Mouse (Mus musculus): ENCODE data around the gene Zfp473. TPM values are rescaled to one million over a fixed set of nuclear protein-coding genes. Genes with fewer than 3 reads are reported as not detected.
A peak's percentile ranks its signal among the peaks of the same experiment; 100 is the strongest.

Zfp473 gene
- polyA plus RNA-seq, 1 experiment from 2014 or later: 0.87 TPM

DNA sequence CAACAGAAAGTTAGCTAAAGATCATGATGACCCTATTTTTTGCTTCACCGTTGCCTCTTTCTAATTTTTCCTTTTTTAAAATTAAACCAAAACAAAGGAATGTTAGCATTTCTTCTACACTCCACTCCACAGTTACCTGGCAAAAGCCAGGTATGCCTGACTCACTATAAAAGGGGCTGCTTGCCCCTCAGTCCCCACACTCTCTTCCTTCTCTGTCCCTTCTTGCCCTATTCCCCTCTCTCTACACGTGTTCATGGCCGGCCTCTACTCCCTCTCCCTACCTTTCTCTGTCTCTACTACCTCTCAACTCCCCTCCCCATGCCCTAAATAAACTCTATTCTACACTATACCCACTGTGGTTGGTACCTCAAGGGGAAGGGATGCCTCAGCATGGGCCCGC, 3.7 kb downstream of the Zfp473 start:
- Histone ChIP-seq H3K36me3 (ENCODE audit: insufficient read depth, low read length) (0 out of 2 replicates have a peak, but pooled peaks cover 3% of the 10 kb centered on the region), H3K9ac (ENCODE audit: low read depth, low read length) (no peak overlapping the region), H3K4me2 (ENCODE audit: low read length) (peak overlapping the region; percentile 73), H3K4me3 (replicated peaks; ENCODE audit: low read depth, low read length) (no peak overlapping the region), H3K4me1 (replicated peaks; ENCODE audit: insufficient read depth, low read length) (peaks cover 12% of the 10 kb centered on the region), H3K27ac (no peak overlapping the region), H3K9me3 (replicated peaks; ENCODE audit: low read length) (no peaks in the 10 kb centered on the region), H3K27me3 (ENCODE audit: insufficient read depth, low read length) (no peaks in the 10 kb centered on the region)
- no peak for TF ChIP-seq CTCF (IDR thresholded peaks at IDR 0.05; ENCODE audit: low read depth)
- DNase-seq (ENCODE audit: low spot score): no peak
- WGBS: 63% methylated on average over 4 of the region's 4 CpGs
- ATAC-seq (replicated peaks; ENCODE audit: low FRiP score, low read depth): no peak

DNA sequence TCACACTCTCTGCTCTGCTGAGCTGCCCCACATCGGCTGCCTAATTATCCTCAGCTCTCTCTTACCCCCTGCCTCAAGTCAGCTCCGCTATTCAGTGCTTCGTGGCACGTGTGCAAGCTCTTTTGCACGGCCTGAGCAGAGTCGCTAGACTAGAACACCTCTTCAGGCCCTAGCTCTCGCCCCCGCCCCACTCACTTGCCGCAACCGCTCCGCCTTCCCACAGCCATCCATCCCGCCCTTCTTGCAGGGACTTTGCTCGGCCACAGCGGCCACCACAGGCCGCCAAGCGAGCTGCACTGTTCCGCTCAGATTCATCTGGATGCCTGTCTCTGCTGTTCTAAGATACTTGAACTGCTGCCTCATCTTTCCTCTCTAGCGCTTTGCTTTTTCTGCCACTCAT, 5.8 kb downstream of the Zfp473 start:
- ATAC-seq (replicated peaks; ENCODE audit: low FRiP score, low read depth) (peak; percentile 58; the same call in 1 of the 2 replicates), DNase-seq (ENCODE audit: low spot score) (peak; percentile 90)
- Histone ChIP-seq H3K4me1 (replicated peaks; ENCODE audit: insufficient read depth, low read length) (peaks cover 12% of the 10 kb centered on the region), H3K4me3 (replicated peaks; ENCODE audit: low read depth, low read length) (peak overlapping the region; percentile 37), H3K36me3 (ENCODE audit: insufficient read depth, low read length) (no peaks in the 10 kb centered on the region), H3K9me3 (replicated peaks; ENCODE audit: low read length) (no peaks in the 10 kb centered on the region), H3K4me2 (ENCODE audit: low read length) (peak overlapping the region; percentile 76), H3K27me3 (ENCODE audit: insufficient read depth, low read length) (no peaks in the 10 kb centered on the region), H3K9ac (ENCODE audit: low read depth, low read length) (peak overlapping the region; percentile 57), H3K27ac (no peak overlapping the region; the same call in 1 of the 2 replicates)
- WGBS: under 1% methylated on average over 18 of the region's 18 CpGs
- peak; percentile 84 for TF ChIP-seq CTCF (IDR thresholded peaks at IDR 0.05; ENCODE audit: low read depth)

DNA sequence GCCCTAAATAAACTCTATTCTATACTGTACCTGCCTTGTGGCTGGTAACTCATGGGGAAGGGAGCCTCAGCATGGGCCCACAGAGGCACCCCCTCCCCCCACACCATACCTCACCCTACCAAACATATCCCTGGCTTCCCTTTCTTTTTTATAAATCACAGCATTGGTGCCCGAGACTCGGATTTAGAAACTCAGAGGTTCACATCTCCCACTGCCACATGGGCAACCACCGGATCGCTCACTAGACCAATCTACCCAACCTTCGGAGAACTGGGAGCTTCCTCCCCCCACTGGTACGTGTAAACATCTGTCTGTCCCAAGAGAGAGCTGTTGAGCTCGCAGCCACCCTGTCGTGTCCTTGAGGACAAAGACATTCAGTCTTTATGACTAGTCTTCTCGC, 6.6 kb downstream of the Zfp473 start:
- Histone ChIP-seq H3K4me2 (ENCODE audit: low read length) (peak overlapping the region; percentile 76), H3K27me3 (ENCODE audit: insufficient read depth, low read length) (no peaks in the 10 kb centered on the region), H3K9ac (ENCODE audit: low read depth, low read length) (0 out of 2 replicates have a peak overlapping the region, but pooled peaks have one; percentile 57), H3K4me1 (replicated peaks; ENCODE audit: insufficient read depth, low read length) (peaks cover 10% of the 10 kb centered on the region), H3K4me3 (replicated peaks; ENCODE audit: low read depth, low read length) (no peak overlapping the region), H3K9me3 (replicated peaks; ENCODE audit: low read length) (no peaks in the 10 kb centered on the region), H3K27ac (no peak overlapping the region), H3K36me3 (ENCODE audit: insufficient read depth, low read length) (no peaks in the 10 kb centered on the region)
- WGBS: 40% methylated on average over 9 of the region's 9 CpGs
- ATAC-seq (replicated peaks; ENCODE audit: low FRiP score, low read depth) (no peak), DNase-seq (ENCODE audit: low spot score) (no peak)
- TF ChIP-seq CTCF (IDR thresholded peaks at IDR 0.05; ENCODE audit: low read depth): no peak

DNA sequence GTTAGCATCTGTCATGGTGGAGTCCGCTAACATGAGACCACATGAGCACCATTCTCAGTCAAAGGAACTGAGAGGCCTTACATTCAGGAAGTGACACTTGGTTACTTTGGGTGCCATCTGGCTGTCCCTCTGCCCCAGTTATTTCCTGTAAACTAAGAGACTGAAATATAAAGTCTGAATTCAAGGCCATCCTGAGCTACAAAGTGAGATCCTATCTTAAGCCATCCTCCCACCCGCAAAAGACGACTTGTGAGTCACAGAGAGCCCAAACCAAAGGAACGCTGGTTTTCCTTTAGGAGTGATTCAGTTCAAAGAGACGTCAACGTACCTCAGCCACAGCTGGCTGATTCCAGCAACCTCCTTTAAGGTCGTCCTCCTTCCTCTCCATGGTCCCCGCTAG, 9.5 kb downstream of the Zfp473 start:
- Histone ChIP-seq H3K9me3 (replicated peaks; ENCODE audit: low read length) (no peaks in the 10 kb centered on the region), H3K4me2 (ENCODE audit: low read length) (no peak overlapping the region), H3K27ac (no peak overlapping the region), H3K4me1 (replicated peaks; ENCODE audit: insufficient read depth, low read length) (peaks cover 8% of the 10 kb centered on the region), H3K27me3 (ENCODE audit: insufficient read depth, low read length) (no peaks in the 10 kb centered on the region), H3K36me3 (ENCODE audit: insufficient read depth, low read length) (no peaks in the 10 kb centered on the region), H3K4me3 (replicated peaks; ENCODE audit: low read depth, low read length) (no peak overlapping the region), H3K9ac (ENCODE audit: low read depth, low read length) (no peak overlapping the region)
- no peak for TF ChIP-seq CTCF (IDR thresholded peaks at IDR 0.05; ENCODE audit: low read depth)
- DNase-seq (ENCODE audit: low spot score) (no peak), ATAC-seq (replicated peaks; ENCODE audit: low FRiP score, low read depth) (no peak)
- WGBS: 62% methylated on average over 8 of the region's 8 CpGs

DNA sequence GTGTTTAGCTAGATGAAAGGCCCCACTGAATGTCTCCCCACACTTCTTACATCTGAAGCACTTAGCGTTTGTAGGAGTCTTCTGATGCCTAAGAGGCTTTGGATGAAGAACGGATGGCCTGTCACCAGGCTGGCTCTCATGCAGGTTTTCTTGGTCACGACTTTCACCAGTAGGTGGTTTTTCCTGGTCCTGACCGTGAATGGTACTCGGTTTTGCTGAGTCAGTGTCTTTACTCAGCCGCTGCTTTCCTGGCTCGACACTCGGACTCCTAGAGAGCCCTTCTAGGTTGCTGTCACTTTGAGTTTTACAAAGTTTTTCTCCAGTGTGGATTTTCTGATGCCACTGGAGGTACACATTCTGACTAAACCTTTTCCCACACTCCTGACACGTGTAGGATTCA, 17.1 kb downstream of the Zfp473 start:
- no peak for DNase-seq (ENCODE audit: low spot score)
- Histone ChIP-seq H3K9ac (ENCODE audit: low read depth, low read length) (no peak overlapping the region), H3K36me3 (ENCODE audit: insufficient read depth, low read length) (no peaks in the 10 kb centered on the region), H3K4me1 (replicated peaks; ENCODE audit: insufficient read depth, low read length) (no peaks in the 10 kb centered on the region), H3K27ac (no peak overlapping the region), H3K27me3 (ENCODE audit: insufficient read depth, low read length) (no peaks in the 10 kb centered on the region), H3K4me2 (ENCODE audit: low read length) (no peak overlapping the region), H3K9me3 (replicated peaks; ENCODE audit: low read length) (no peaks in the 10 kb centered on the region), H3K4me3 (replicated peaks; ENCODE audit: low read depth, low read length) (no peak overlapping the region)
- WGBS: 84% methylated on average over 9 of the region's 9 CpGs
- no peak for TF ChIP-seq CTCF (IDR thresholded peaks at IDR 0.05; ENCODE audit: low read depth)
- ATAC-seq (replicated peaks; ENCODE audit: low FRiP score, low read depth): no peak

DNA sequence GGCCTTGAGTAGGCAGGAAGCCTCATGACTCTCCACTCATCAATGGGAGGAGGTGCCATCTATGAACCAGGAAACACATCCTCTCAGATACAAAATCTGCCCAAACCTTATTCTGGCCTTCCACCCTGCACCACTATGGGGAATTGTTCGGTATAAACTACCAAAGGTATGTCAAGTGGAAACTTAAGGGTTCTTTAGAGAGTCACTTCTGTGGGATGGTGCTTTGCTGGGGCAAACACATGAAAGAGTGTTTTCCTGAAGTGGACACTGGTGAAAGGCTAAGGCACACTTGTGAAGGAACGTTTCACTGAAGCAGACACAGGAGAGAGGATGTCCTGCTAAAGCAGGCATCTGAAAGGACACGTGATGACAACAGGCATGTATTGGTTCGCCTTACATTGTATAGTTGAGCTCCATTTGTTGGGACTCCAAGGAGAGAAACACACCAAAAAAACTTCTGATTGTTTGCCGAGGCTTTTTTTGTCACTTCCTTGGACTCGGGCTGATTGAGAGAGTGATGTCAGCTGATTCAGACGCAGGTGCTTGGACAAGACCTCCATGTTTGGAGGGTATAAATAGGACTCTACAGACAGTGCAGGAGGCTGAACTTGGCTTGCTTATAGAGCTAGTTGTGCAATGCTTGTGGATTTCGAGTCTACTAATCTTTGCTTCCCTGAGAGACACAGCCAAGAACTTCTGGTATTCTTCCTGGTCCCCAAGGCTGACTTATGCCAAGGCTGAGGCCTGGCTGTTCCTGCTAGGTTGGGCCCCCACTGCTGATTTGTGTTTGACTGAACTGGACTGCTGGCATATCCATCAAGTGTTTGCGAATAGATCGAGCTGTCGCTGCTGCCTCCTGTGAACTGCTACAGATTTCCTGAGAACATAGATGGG, 22.5 kb downstream of the Zfp473 start:
- Histone ChIP-seq H3K4me3 (replicated peaks; ENCODE audit: low read depth, low read length) (no peak overlapping the region), H3K9ac (ENCODE audit: low read depth, low read length) (no peak overlapping the region), H3K27me3 (ENCODE audit: insufficient read depth, low read length) (no peaks in the 10 kb centered on the region), H3K9me3 (replicated peaks; ENCODE audit: low read length) (no peaks in the 10 kb centered on the region), H3K36me3 (ENCODE audit: insufficient read depth, low read length) (no peaks in the 10 kb centered on the region), H3K27ac (no peak overlapping the region), H3K4me1 (replicated peaks; ENCODE audit: insufficient read depth, low read length) (no peaks in the 10 kb centered on the region), H3K4me2 (ENCODE audit: low read length) (no peak overlapping the region)
- no peak for TF ChIP-seq CTCF (IDR thresholded peaks at IDR 0.05; ENCODE audit: low read depth)
- 91% methylated on average over 11 of the region's 11 CpGs for WGBS
- ATAC-seq (replicated peaks; ENCODE audit: low FRiP score, low read depth) (no peak), DNase-seq (ENCODE audit: low spot score) (no peak)
